Mouse (Mus musculus) hindbrain, embryonic 10.5 days (tissue): ENCODE measurements around the gene Tedc1. TPM values are rescaled to one million over a fixed set of nuclear protein-coding genes. Genes with fewer than 3 reads are reported as not detected.

ENCODE experiments used
- DNase-seq: peaks from one replicate; pipeline ENCODE4 v3.0.0-alpha.2; 2017; ENCODE audit warnings: low spot score
- H3K27ac ChIP-seq: fragments of 300-500 bp; sonication (generic); 2 replicates; pipeline ENCODE4 v1.5.1; 2016; ENCODE audit warnings: mild to moderate bottlenecking, moderate library complexity
- H3K27me3 ChIP-seq: fragments of 300-500 bp; sonication (generic); 2 replicates; pipeline ENCODE4 v1.6.1; 2016; ENCODE audit warnings: mild to moderate bottlenecking; ENCODE audit not compliant: poor library complexity, insufficient read depth, severe bottlenecking
- H3K36me3 ChIP-seq: fragments of 300-500 bp; sonication (generic); 2 replicates; pipeline ENCODE4 v1.6.1; 2016; ENCODE audit warnings: mild to moderate bottlenecking, moderate library complexity
- H3K4me1 ChIP-seq: fragments of 300-500 bp; sonication (generic); replicated peaks from 2 replicates; pipeline ENCODE4 v1.6.1; 2016; ENCODE audit warnings: mild to moderate bottlenecking
- H3K4me3 ChIP-seq: fragments of 300-500 bp; sonication (generic); 2 replicates; pipeline ENCODE4 v1.5.1; 2016; ENCODE audit warnings: mild to moderate bottlenecking, moderate library complexity
- H3K9me3 ChIP-seq: fragments of 300-500 bp; sonication (generic); 2 replicates; pipeline ENCODE4 v1.6.1; 2016; ENCODE audit warnings: mild to moderate bottlenecking, moderate library complexity
- WGBS: fragments of 180-500 bp; shearing (Covaris S2); methylation state at CpG from one replicate; pipeline ENCODE4 v1.1.7; 2016; 5-methylcytosine and 5-hydroxymethylcytosine counted together
- polyA plus RNA-seq: library from polyadenylated mRNA; unstranded; fragments of >200 nt; fragmentation: Nextera tagmentation; extraction: Ambion mirVana; gene quantifications from 2 replicates; pipeline ENCODE4 v1.2.1, GENCODE M21; 2016

Gene Tedc1
- polyA plus RNA-seq, 1 experiment from 2014 or later, result 59.5 TPM

DNA sequence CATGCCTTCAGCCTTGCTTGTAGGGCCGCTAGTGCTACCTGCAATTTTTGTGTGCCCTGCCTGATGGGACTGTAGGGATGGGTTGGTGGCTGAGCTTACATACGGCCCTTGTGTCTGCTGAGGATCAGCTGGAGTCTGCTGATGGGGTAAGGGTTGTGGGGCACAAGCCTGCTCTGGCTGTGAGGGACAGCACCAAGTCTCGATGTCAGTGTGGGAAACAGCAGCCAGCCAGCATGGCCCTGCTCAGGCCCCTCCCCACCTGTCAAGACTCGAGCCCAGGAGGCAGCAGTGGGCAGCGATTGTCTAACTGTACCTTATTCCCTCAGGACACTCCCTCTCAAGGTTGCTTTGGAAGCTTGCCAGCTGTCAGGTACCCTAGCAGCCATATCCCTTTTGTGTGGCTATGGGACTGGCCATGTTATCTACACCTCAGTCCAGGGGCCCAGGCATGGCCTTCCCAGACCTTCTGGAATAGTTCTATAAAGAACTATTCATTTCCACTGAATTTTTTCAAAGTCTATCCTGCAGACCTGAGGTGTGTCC lies 22.3 kb upstream of the Tedc1 start:
- no peak overlapping the region for H3K4me3 ChIP-seq
- H3K27me3 ChIP-seq, result no peaks in the 10 kb centered on the region
- no peaks in the 10 kb centered on the region for H3K9me3 ChIP-seq
- peaks cover 100% of the 10 kb centered on the region for H3K36me3 ChIP-seq
- 86% methylated on average over 5 of the region's 5 CpGs for WGBS
- peaks cover 16% of the 10 kb centered on the region for H3K4me1 ChIP-seq
- no peak overlapping the region for H3K27ac ChIP-seq
- no peak for DNase-seq

DNA sequence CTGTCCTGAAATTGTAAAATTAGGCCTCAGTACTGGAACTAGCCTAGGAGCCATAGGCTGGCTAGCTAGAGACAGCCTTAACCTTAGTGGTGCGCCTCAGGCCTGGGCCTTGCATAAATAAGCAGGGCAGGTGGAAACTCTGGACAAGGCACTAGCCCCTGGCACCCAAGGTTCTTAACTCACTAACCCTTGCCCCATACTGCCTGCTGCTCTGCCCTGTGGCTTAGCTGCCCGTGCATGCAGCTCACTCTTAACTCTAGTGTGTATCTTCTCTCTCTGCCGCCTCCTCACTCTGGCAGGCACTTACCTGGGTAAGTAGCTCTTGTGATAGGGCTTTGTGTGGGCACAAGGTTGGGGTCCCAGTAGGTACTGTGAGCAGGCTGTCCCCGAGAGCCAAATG lies 21.7 kb upstream of the Tedc1 start:
- Histone ChIP-seq H3K27me3 (no peaks in the 10 kb centered on the region), H3K36me3 (peaks cover 97% of the 10 kb centered on the region), H3K9me3 (no peaks in the 10 kb centered on the region), H3K4me3 (no peak overlapping the region), H3K4me1 (peaks cover 22% of the 10 kb centered on the region), H3K27ac (no peak overlapping the region)
- DNase-seq, result no peak
- WGBS, result 95% methylated on average over 4 of the region's 4 CpGs

DNA sequence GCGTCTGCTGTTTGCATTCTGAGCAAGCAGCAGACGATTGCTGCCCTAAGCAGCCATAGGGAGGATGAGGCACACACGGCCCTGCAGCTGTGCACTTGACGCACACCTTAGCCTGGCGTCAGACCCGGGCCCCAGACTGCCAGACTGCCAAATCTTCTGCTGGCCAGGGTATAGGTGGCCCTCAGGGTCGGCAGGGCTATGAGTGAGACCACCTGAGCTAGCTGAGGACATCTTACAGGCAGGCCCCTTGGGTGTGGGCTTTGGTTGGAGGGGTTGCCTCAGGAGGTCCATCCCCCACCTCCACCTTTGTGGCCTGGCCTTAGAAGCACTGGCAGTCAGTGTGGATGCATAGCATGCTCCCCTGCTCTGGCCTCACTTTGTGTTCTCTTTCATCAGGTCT lies 20.8 kb upstream of the Tedc1 start:
- Histone ChIP-seq H3K27me3 (0 out of 2 replicates have a peak, but pooled peaks cover under 1% of the 10 kb centered on the region), H3K27ac (no peak overlapping the region), H3K4me3 (no peak overlapping the region), H3K9me3 (no peaks in the 10 kb centered on the region), H3K4me1 (peaks cover 31% of the 10 kb centered on the region), H3K36me3 (peaks cover 88% of the 10 kb centered on the region)
- DNase-seq, result no peak
- 92% methylated on average over 7 of the region's 7 CpGs for WGBS

- 81% methylated on average over 17 of the region's 17 CpGs for WGBS
- Histone ChIP-seq H3K4me1 (peaks cover 42% of the 10 kb centered on the region), H3K36me3 (peaks cover 76% of the 10 kb centered on the region), H3K27me3 (peaks cover 12% of the 10 kb centered on the region), H3K27ac (no peak overlapping the region), H3K9me3 (no peaks in the 10 kb centered on the region), H3K4me3 (no peak overlapping the region)
- DNase-seq, result no peak
Observed at GRCm38 (mm10) chr12:113136492-113137020, 19.7 kb upstream of the Tedc1 start.

DNA sequence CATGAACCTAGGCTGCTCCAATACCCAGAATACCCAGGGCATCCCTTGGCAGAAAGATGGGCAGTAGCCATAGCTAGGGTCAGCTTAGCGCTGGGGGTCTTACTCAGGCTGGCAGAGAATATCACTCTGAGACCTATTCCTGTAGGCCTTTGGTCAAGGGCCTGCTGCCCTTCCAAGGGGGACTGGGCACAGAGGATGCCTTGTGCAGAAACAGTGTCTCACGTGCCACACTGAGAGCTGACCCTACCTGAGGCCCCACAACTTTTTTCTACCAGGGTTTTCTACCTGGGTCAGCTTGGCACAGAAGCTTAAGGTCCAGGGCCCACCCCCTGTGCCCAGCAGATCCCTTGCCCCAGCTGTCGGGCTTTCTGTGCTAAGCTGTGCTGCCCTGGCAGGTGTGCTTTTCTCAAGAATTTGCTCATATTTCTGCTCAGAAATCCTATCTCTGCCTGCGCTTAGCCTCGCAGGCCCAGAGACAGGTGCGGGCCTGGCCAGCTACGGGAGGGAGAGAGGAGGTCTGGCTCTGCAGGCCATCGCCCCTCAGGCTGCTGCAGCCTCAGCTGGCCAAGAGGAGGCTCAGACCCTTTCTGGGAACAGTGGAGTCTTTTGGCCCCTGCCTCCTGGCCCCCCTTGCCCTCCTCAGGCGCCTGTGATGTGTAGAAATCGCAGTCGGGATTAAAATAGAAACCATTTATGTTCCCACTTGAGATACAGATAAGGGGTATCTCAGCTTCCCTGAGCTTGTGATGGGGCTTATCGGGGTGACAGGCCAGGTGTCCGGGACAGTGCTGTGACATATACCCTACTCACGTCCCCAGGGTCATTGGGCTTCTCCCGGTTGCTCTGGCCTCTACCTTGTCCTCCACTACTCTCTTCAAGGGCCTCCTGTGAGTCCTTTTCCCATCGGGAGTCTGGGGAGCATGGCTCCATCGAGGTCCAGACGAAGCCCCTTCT lies 18.7 kb upstream of the Tedc1 start:
- no peaks in the 10 kb centered on the region for H3K9me3 ChIP-seq
- no peak overlapping the region for H3K4me3 ChIP-seq
- peaks cover 52% of the 10 kb centered on the region for H3K4me1 ChIP-seq
- no peak for DNase-seq
- 87% methylated on average over 18 of the region's 18 CpGs for WGBS
- H3K27me3 ChIP-seq, result peaks cover 21% of the 10 kb centered on the region
- H3K27ac ChIP-seq, result 0 out of 2 replicates have a peak overlapping the region, but pooled peaks have one; percentile 1
- peaks cover 66% of the 10 kb centered on the region for H3K36me3 ChIP-seq

- DNase-seq, result no peak
- H3K27me3 ChIP-seq, result peaks cover 25% of the 10 kb centered on the region
- peak overlapping the region; percentile 93 for H3K27ac ChIP-seq
- H3K4me3 ChIP-seq, result no peak overlapping the region
- no peaks in the 10 kb centered on the region for H3K9me3 ChIP-seq
- peaks cover 61% of the 10 kb centered on the region for H3K36me3 ChIP-seq
- 76% methylated on average over 6 of the region's 6 CpGs for WGBS
- peaks cover 60% of the 10 kb centered on the region for H3K4me1 ChIP-seq
Observed at GRCm38 (mm10) chr12:113138291-113138690, 17.9 kb upstream of the Tedc1 start.

GRCm38 (mm10) chr12:113138901-113139864 lies 17.0 kb upstream of the Tedc1 start:
- Histone ChIP-seq H3K36me3 (peaks cover 61% of the 10 kb centered on the region), H3K9me3 (no peaks in the 10 kb centered on the region), H3K4me1 (peaks cover 67% of the 10 kb centered on the region), H3K27me3 (peaks cover 34% of the 10 kb centered on the region), H3K4me3 (peak overlapping the region; percentile 68), H3K27ac (peak overlapping the region; percentile 93)
- DNase-seq, result no peak
- 43% methylated on average over 11 of the region's 11 CpGs for WGBS

- Histone ChIP-seq H3K36me3 (peaks cover 61% of the 10 kb centered on the region), H3K4me1 (peaks cover 72% of the 10 kb centered on the region), H3K27me3 (peaks cover 36% of the 10 kb centered on the region), H3K27ac (peak within 1 kb of the TSS; percentile 93), H3K9me3 (no peaks in the 10 kb centered on the region), H3K4me3 (peak within 1 kb of the TSS; percentile 68)
- under 1% methylated on average over 68 of the region's 68 CpGs for WGBS
- DNase-seq, result peak; percentile 95
Observed at GRCm38 (mm10) chr12:113139908-113140615, 16.2 kb upstream of the Tedc1 start, which contains the start of gene Crip2. Gene Crip2 (plus strand): TSS chr12:113140236.

- WGBS, result 2% methylated on average over 49 of the region's 49 CpGs
- H3K9me3 ChIP-seq, result no peaks in the 10 kb centered on the region
- peak overlapping the region; percentile 93 for H3K27ac ChIP-seq
- peaks cover 61% of the 10 kb centered on the region for H3K36me3 ChIP-seq
- H3K4me3 ChIP-seq, result peak overlapping the region; percentile 68
- H3K27me3 ChIP-seq, result peaks cover 39% of the 10 kb centered on the region
- DNase-seq, result no peak
- peaks cover 79% of the 10 kb centered on the region for H3K4me1 ChIP-seq
Observed at GRCm38 (mm10) chr12:113140616-113141411, 15.4 kb upstream of the Tedc1 start.

GRCm38 (mm10) chr12:113141531-113141973 lies 14.7 kb upstream of the Tedc1 start:
- no peak for DNase-seq
- H3K27me3 ChIP-seq, result peaks cover 46% of the 10 kb centered on the region
- H3K36me3 ChIP-seq, result peaks cover 55% of the 10 kb centered on the region
- H3K4me3 ChIP-seq, result peak overlapping the region; percentile 68
- H3K4me1 ChIP-seq, result peaks cover 86% of the 10 kb centered on the region
- H3K9me3 ChIP-seq, result no peaks in the 10 kb centered on the region
- WGBS, result 45% methylated on average over 8 of the region's 8 CpGs
- H3K27ac ChIP-seq, result peak overlapping the region; percentile 93
